Mouse (Mus musculus) bone marrow, adult 2 months (tissue): ENCODE measurements around the gene Foxc1.

Experiments
- CTCF ChIP-seq: fragments of 200-500 bp; IDR thresholded peaks from 2 replicates; pipeline ENCODE4 v1.5.1; 2011; ENCODE audit warnings: low read length, control low read depth; ENCODE audit not compliant: control insufficient read depth, insufficient read depth
- POLR2A ChIP-seq: fragments of 200-500 bp; IDR thresholded peaks from 2 replicates; pipeline ENCODE4 v1.6.1; 2011; ENCODE audit warnings: low read depth, mild to moderate bottlenecking, control low read depth, low read length, borderline replicate concordance; ENCODE audit not compliant: control insufficient read depth

- TF ChIP-seq POLR2A (no peak), CTCF (no peak)
Measured at GRCm38 (mm10) chr13:31825180-31825579, 18.7 kb downstream of the Foxc1 start.
